Mouse (Mus musculus) left cerebral cortex, postnatal 10 days (tissue): ENCODE results near the gene Mup17. TPM values are rescaled to one million over a fixed set of nuclear protein-coding genes. Genes with fewer than 3 reads are reported as not detected.
"Not testable (repeated sequence)": the region's sequence is repeated elsewhere in the genome, so short reads cannot be mapped to it uniquely, and the experiment has no call there.

Source experiments
- DNase-seq, 2 experiments: peaks; one replicate each; pipeline ENCODE4 v3.0.0; 2021 to 2022; ENCODE audit warnings: low spot score in 2 of 2, mixed read lengths in 1 of 2; ENCODE audit errors: extremely low spot score in 1 of 2
- intact Hi-C: fragments of 180-260 bp; cut with DNase I; formaldehyde crosslinking; loops from one replicate; pipeline ENCODE4 v1.15.1; 2025
- total RNA-seq, 2 experiments: library from RNA; stranded (reverse); gene quantifications; 2 replicates each; pipeline ENCODE4 v1.2.3; 2021

Mup17 gene
- total RNA-seq, result not detected

DNA sequence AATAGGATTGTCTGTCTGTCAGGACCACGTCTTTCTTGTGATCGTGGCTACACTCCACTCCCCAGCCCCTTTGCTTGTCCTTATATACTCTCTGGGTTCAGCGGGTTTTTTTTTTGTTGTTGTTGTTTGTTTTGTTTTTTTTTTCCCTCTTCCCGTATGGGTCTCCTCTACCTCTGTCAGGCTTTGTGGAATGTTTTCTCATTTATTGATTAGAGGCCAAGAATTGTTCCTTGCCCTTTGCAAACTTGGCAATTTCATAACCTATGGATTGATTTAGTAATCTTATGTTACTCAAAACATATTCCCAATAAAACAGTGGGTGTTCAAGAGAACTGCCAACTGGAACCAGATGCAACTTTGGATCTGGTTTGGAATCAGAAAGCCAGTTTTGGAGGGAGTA is at the start of gene Mup17:
Mup17 (minus strand) TSS at position 101 of the 400 bp plus-strand sequence.
- intact Hi-C loops, result not testable (repeated sequence)

DNA sequence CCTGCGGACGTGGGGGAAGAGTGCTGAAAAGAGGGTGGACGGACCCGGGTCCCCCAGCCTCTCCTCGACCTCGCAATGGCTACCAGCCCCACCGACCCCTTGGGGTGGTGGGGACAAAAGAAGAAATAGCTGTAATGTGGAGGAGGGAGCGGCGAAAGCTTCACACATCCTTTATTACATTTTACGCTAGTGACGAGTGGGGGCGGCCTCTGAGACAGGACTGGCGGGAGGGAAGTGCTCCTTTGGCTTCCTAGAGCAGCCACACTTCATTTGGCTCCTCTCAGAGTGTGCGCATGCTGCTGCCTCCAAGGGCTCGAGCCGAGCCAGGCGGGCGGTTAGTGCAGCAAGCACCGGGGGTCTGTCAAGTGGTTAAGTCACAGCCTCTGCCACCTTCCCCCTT is 24.1 kb downstream of the Mup17 start:
- DNase-seq, intact Hi-C loops: not testable (repeated sequence)

More for the DNA sequence above, at the start of gene Mup17:
- not testable (repeated sequence) for DNase-seq

GRCm38 (mm10) chr4:61555887-61556286 is 39.8 kb downstream of the Mup17 start:
- intact Hi-C loops, DNase-seq: not testable (repeated sequence)

Other genes with a start within 250 kb of the Mup17 start
- not detected for gene Mup15, start 156.1 kb downstream of the Mup17 start, total RNA-seq
- gene Mup16, start 76.3 kb downstream of the Mup17 start, total RNA-seq, result not detected
- gene Mup18, start 78.3 kb upstream of the Mup17 start, total RNA-seq, result not detected
- gene Mup19, start 186.4 kb upstream of the Mup17 start, total RNA-seq, result not detected
- gene Mup5, start 239.4 kb upstream of the Mup17 start, total RNA-seq, result under 1 TPM in 1 of 2 experiments, not detected in 1; 0.51 TPM